Mouse (Mus musculus) megakaryocyte, embryonic 14.5 days (primary cell): Measurements from ENCODE around the gene Maea. TPM values are rescaled to one million over a fixed set of nuclear protein-coding genes. Genes with fewer than 3 reads are reported as not detected.
A peak's percentile ranks its signal among the peaks of the same experiment; 100 is the strongest.
"Not testable (repeated sequence)": the region's sequence is repeated elsewhere in the genome, so short reads cannot be mapped to it uniquely, and the experiment has no call there.

ENCODE experiments used
- H3K27me3 ChIP-seq: replicated peaks from 2 replicates; pipeline ENCODE3; 2012; ENCODE audit warnings: inconsistent platforms
- H3K36me3 ChIP-seq: replicated peaks from 2 replicates; pipeline ENCODE3; 2012; ENCODE audit warnings: low read length, inconsistent platforms, mixed read lengths
- H3K4me1 ChIP-seq: 2 replicates; pipeline ENCODE4 v1.6.1; 2012; ENCODE audit warnings: inconsistent platforms
- H3K4me3 ChIP-seq: replicated peaks from 2 replicates; pipeline ENCODE3; 2012; ENCODE audit warnings: moderate library complexity, mild to moderate bottlenecking, inconsistent platforms
- H3K9me3 ChIP-seq: 2 replicates; pipeline ENCODE4 v1.6.1; 2012; ENCODE audit warnings: inconsistent platforms
- FLI1 ChIP-seq: IDR thresholded peaks from 2 replicates; pipeline ENCODE4 v1.6.1; 2012; ENCODE audit warnings: low read length, inconsistent platforms, mixed read lengths
- GATA1 ChIP-seq: IDR thresholded peaks from 3 replicates; pipeline ENCODE4 v1.6.1; 2012; ENCODE audit warnings: mixed read lengths, low read length, inconsistent platforms, borderline replicate concordance
- polyA plus RNA-seq: library from polyadenylated mRNA; stranded (reverse); fragments of >175 nt; gene quantifications from 2 replicates; pipeline ENCODE4 v1.2.3, GENCODE M21; 2012; ENCODE audit warnings: low replicate concordance; ENCODE audit not compliant: insufficient read depth

Gene Maea
- polyA plus RNA-seq, 1 experiment, result 134 TPM

DNA sequence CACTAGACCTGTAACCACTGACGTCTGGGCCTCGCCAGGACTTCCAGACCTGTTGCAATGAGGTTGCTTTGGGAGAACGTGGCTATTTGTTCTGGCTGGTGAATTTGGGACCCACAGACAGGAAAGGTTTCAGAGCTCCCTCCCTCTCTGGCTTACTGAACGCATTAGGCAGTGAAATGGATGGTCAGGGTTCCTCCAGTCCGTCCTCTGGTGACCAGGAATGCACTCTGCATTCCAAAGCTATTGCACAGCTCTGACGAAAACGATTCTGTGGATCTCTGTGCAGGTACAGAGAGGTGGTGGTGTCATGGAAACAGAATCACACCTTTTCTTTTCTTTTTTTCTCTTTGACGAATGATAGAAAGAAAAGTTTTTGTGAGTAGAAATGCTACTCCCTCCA lies 1.9 kb downstream of the Maea start:
- TF ChIP-seq FLI1, result no peak
- no peak for TF ChIP-seq GATA1
- H3K36me3 ChIP-seq, result peaks cover 50% of the 10 kb centered on the region
- H3K4me1 ChIP-seq, result peaks cover 63% of the 10 kb centered on the region
- H3K4me3 ChIP-seq, result peak overlapping the region; percentile 83
- no peaks in the 10 kb centered on the region for H3K27me3 ChIP-seq
- H3K9me3 ChIP-seq, result peaks cover 13% of the 10 kb centered on the region

DNA sequence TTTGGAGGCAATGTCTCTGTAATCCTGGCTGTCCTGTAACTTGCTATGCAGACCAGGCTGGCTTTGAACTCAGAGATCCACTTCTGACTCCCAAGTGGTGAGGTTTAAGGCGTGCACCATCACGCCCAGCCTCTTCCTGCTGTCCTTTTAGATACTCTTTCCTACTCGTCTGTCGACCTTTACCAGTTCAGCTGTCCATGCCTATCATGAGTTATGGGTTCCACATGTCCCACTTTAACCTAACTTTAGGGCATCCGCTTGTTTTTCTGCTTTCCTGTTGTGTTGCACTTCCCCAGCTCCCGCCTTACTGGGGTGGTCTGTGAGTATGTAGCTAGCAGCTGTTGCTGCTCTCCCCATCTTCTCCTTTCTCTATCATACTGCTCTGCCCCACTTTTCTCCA lies 5.9 kb downstream of the Maea start:
- no peaks in the 10 kb centered on the region for H3K27me3 ChIP-seq
- peaks cover 95% of the 10 kb centered on the region for H3K4me1 ChIP-seq
- peak overlapping the region; percentile 31 for H3K4me3 ChIP-seq
- peaks cover 83% of the 10 kb centered on the region for H3K36me3 ChIP-seq
- H3K9me3 ChIP-seq, result no peaks in the 10 kb centered on the region
- TF ChIP-seq GATA1 (no peak), FLI1 (no peak)

- not testable (repeated sequence) for H3K27me3 ChIP-seq, H3K4me3 ChIP-seq, H3K9me3 ChIP-seq
- H3K36me3 ChIP-seq, result peaks cover 86% of the 10 kb centered on the region
- H3K4me1 ChIP-seq, result peaks cover 96% of the 10 kb centered on the region
Observed at GRCm38 (mm10) chr5:33342248-33342647, 6.9 kb downstream of the Maea start.

DNA sequence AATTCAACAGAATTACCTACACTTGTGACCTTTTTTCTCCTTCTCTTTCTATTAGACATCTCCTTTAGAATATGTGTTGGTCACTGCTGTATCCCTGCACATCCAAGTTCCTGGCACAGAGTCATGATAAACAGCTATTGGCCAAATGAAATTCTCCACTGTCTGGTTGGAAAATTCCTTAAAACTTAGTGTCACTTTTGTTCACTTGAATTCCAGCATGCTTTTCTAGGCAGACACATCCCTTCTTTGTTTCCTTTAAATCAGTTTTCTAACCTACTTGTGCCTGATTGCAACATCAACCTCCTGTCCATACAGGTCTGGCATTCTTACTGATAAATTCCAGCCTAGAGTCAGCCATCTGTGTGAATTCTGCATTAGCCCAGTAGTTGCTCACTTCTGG lies 7.5 kb downstream of the Maea start:
- Histone ChIP-seq H3K36me3 (peaks cover 84% of the 10 kb centered on the region), H3K4me3 (no peak overlapping the region), H3K9me3 (no peaks in the 10 kb centered on the region), H3K27me3 (no peaks in the 10 kb centered on the region), H3K4me1 (peaks cover 96% of the 10 kb centered on the region)
- no peak for TF ChIP-seq FLI1
- no peak for TF ChIP-seq GATA1

- TF ChIP-seq GATA1 (no peak), FLI1 (no peak)
- Histone ChIP-seq H3K4me1 (peaks cover 94% of the 10 kb centered on the region), H3K4me3 (no peak overlapping the region), H3K36me3 (peaks cover 77% of the 10 kb centered on the region), H3K27me3 (no peaks in the 10 kb centered on the region), H3K9me3 (no peaks in the 10 kb centered on the region)
Observed at GRCm38 (mm10) chr5:33343571-33343970, 8.3 kb downstream of the Maea start.

GRCm38 (mm10) chr5:33344070-33344469 lies 8.8 kb downstream of the Maea start:
- Histone ChIP-seq H3K36me3 (peaks cover 72% of the 10 kb centered on the region), H3K4me1 (peaks cover 94% of the 10 kb centered on the region), H3K27me3 (no peaks in the 10 kb centered on the region), H3K4me3 (no peak overlapping the region), H3K9me3 (no peaks in the 10 kb centered on the region)
- no peak for TF ChIP-seq FLI1
- no peak for TF ChIP-seq GATA1

DNA sequence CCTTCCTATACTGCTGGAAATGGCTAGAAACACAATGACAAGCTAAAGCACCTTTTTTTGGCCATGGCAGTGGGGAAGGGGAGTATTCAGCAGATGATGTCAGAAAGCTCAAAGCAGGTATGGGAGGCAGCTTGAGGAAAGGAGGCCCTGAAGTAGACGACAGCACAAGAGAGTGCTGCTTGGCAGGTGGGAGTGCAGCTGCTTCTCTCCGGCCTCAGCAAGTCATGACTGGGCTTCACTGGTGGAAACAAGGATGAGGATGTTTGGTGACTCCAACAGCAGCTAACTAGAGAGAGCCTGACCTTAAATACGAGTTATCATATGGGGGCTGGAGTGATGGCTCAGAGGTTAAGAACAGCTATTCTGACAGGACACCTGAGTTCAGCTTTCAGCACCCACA lies 12.3 kb downstream of the Maea start:
- TF ChIP-seq GATA1, result no peak
- no peak for TF ChIP-seq FLI1
- Histone ChIP-seq H3K4me3 (peak overlapping the region; percentile 34), H3K4me1 (peaks cover 98% of the 10 kb centered on the region), H3K27me3 (no peaks in the 10 kb centered on the region), H3K9me3 (no peaks in the 10 kb centered on the region), H3K36me3 (peaks cover 44% of the 10 kb centered on the region)

DNA sequence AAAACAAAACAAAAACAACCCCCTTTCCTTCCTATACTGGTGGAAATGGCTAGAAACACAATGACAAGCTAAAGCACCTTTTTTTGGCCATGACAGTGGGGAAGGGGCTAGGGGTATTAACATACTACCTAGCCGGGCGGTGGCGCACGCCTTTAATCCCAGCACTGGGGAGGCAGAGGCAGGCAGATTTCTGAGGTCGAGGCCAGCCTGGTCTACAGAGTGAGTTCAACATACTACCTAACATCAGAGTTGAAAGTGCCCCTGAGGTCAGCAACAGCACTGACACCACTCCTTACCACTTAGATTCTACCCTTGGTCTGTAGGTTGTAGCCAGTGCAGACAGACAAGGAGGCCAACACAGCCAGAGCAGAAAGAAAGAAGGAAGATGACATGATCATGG lies 13.9 kb downstream of the Maea start:
- H3K4me3 ChIP-seq, result peak overlapping the region; percentile 59
- peaks cover 98% of the 10 kb centered on the region for H3K4me1 ChIP-seq
- TF ChIP-seq GATA1 (no peak), FLI1 (no peak)
- H3K36me3 ChIP-seq, result peaks cover 30% of the 10 kb centered on the region
- no peaks in the 10 kb centered on the region for H3K27me3 ChIP-seq
- no peaks in the 10 kb centered on the region for H3K9me3 ChIP-seq

DNA sequence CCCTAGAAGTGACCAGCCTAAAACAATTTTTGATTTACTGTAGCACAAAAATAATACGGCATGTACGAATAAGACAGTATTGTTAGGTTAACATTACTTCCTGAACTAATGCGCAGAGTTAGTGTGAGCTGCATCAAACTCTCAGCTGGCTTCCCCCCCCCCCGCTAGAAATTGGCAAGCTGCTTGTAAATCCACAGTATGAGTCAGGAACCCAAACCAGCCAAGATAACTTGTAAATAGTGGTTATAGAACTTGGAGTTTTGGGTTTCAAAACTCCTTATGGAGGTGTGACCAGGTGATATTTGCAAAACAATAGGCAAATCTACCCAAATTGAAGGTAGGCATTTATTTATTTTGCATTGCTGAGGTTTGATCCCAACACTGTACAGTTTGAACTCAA lies 14.4 kb downstream of the Maea start:
- Histone ChIP-seq H3K9me3 (no peaks in the 10 kb centered on the region), H3K4me3 (no peak overlapping the region), H3K27me3 (no peaks in the 10 kb centered on the region), H3K4me1 (peaks cover 98% of the 10 kb centered on the region), H3K36me3 (peaks cover 25% of the 10 kb centered on the region)
- TF ChIP-seq FLI1 (no peak), GATA1 (no peak)

GRCm38 (mm10) chr5:33351556-33352272 lies 16.4 kb downstream of the Maea start:
- peak overlapping the region; percentile 87 for H3K4me3 ChIP-seq
- H3K36me3 ChIP-seq, result peaks cover 15% of the 10 kb centered on the region
- no peak for TF ChIP-seq FLI1
- TF ChIP-seq GATA1, result no peak
- no peaks in the 10 kb centered on the region for H3K27me3 ChIP-seq
- no peaks in the 10 kb centered on the region for H3K9me3 ChIP-seq
- peaks cover 96% of the 10 kb centered on the region for H3K4me1 ChIP-seq

DNA sequence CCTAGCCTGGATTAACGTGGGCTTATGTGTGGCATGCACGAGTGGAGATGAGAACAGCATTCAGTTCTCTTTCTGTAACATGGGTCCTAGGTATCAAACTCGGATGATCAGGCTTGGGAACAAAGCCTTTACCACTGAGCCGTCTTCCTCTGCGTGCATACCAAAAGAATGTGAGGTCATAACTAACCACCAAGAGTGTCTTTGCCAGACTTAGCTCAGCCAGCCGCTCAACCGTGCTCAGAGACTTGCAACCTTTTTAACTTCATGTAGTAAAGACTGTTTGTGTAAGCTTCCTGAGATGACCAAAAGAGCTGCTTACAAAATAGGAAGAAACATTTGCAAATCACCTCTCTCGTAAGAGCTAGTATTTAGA lies 16.9 kb downstream of the Maea start:
- Histone ChIP-seq H3K4me3 (peak overlapping the region; percentile 87), H3K36me3 (peaks cover 20% of the 10 kb centered on the region), H3K9me3 (no peaks in the 10 kb centered on the region), H3K27me3 (no peaks in the 10 kb centered on the region), H3K4me1 (peaks cover 96% of the 10 kb centered on the region)
- TF ChIP-seq FLI1 (no peak), GATA1 (no peak)
